Mouse (Mus musculus): ENCODE data around the gene Ank3.

Ank3 gene

GRCm38 (mm10) chr10:69536372-69537075 lies 138.0 kb downstream of the Ank3 start:
- no peak for DNase-seq (ENCODE audit: low spot score in 2 of 2)

DNA sequence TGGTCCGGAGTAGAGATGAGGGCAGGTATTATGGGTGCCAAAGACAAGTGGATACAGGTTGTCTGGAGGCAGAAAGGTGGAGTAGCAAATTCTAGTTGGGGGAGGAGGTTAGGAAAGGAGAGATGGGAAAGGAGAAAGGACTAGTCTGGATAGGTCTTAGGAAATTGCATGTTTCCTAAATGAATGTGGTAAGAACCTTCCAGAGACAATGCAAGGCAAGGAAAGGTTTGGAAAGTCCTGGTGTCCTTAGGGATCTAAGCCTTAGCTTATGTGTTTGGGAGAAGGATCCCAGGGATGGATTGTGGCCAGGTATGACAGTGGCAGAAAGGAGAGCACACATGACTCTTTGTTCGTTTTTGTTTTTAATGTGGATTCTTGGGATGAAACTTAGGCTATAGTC lies 139.7 kb downstream of the Ank3 start:
- no peak for DNase-seq (ENCODE audit: low spot score in 2 of 2)

DNA sequence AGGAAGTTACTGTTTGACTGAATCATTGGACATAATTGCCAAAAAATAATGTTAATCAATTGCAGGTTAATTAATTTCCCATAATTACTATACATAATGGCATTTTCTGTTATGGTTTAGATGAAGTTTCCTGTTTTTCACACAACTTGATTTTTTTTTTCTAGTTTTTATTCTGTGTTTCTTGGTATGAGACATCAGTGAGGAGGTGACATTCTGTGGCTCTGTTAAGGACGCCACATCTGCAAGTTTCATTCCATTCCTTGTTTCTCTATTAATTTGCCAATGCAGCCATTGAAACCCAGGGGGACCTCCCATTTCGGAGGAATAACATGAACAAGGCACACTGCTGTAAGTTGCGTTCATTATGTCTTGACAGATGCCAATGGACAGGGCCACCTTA lies 143.9 kb downstream of the Ank3 start:
- DNase-seq (ENCODE audit: low spot score in 2 of 2) = no peak

DNA sequence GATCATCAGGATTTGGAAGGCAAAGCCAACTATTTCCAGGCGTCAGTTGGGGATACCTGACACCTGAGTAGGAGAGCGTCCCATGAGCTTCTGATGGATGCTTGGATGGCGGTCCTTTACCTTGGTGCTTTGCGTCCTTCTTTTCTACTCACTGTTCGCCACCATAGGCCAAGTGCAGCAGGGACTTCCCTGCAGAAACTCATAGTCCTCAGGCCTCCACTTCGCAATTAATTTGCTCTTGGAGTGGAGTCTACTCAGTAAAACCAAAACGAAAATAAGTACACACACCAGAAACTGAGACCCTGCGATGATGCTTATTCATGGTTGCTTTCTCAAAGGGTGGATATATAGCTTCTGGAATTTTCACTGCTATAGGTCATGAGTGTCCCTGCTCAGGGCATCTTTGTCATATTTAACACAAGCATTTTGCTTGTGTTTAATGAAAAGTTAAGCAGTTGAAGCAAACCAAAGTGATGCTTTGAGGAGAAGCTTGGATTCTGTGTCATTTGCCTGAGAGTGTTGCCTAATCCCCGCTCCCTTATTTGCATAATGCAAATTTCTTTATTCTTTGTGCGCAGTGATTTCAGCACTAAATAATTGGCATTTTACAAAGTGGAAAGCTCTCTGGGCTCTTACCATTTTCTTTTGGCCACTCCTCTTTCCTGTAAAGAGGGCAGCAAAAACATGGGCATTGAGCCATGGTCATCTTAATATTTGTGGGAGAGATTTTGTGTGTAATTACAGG lies 145.5 kb downstream of the Ank3 start:
- no peak for DNase-seq (ENCODE audit: low spot score in 2 of 2)

GRCm38 (mm10) chr10:69544653-69545052 lies 146.1 kb downstream of the Ank3 start:
- no peak for DNase-seq (ENCODE audit: low spot score in 2 of 2)

GRCm38 (mm10) chr10:69545936-69546335 lies 147.4 kb downstream of the Ank3 start:
- no peak for DNase-seq (ENCODE audit: low spot score in 2 of 2)

DNA sequence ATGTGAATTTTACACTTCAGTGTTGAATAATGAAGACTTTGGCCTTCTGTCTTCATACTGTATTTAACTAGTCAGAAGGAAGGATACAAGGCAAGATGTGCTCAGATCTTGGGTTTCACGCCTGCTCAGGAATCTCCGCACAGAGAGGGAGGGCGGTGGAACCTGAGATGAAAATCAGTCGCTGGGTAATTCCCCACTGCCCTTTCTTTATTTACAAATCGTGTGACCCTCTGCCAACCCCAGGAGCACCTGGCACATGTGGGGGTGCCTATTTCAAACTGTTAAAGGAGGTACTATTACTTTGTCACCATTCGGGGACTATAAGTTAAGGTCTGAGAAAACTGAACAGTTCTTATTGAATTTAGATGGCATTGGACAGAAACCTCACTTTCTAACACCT lies 148.1 kb downstream of the Ank3 start:
- DNase-seq (ENCODE audit: low spot score in 2 of 2) = no peak

- DNase-seq (ENCODE audit: low spot score in 2 of 2) = no peak
Measured at GRCm38 (mm10) chr10:69548771-69549170, 150.2 kb downstream of the Ank3 start.

- no peak for DNase-seq (ENCODE audit: low spot score in 2 of 2)
Measured at GRCm38 (mm10) chr10:69549221-69549620, 150.6 kb downstream of the Ank3 start.

- no peak for DNase-seq (ENCODE audit: low spot score in 2 of 2)
Measured at GRCm38 (mm10) chr10:69550824-69551223, 152.3 kb downstream of the Ank3 start.

- no peak for DNase-seq (ENCODE audit: low spot score in 2 of 2)
Measured at GRCm38 (mm10) chr10:69553091-69553490, 154.5 kb downstream of the Ank3 start.

DNA sequence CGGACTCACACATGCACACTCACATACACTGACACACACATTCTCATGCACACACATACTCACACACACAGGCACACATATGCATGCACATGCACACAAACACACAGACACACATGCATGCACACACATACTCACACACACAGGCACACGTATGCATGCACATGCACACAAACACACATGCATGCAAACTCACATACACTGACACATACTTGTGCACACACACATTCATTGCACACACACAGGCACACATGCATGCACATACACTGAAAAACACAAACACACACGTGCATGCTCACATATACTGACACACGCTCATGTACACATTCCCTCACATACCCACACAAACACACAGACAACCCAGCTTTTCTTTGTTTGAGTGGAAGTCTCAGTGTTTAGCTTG lies 157.0 kb downstream of the Ank3 start:
- DNase-seq (ENCODE audit: low spot score in 2 of 2) = no peak

GRCm38 (mm10) chr10:69556278-69556677 lies 157.7 kb downstream of the Ank3 start:
- DNase-seq (ENCODE audit: low spot score in 2 of 2) = no peak

GRCm38 (mm10) chr10:69560237-69560636 lies 161.7 kb downstream of the Ank3 start:
- DNase-seq (ENCODE audit: low spot score in 2 of 2) = no peak

- DNase-seq (ENCODE audit: low spot score in 2 of 2) = no peak
Measured at GRCm38 (mm10) chr10:69562931-69563330, 164.4 kb downstream of the Ank3 start.

DNA sequence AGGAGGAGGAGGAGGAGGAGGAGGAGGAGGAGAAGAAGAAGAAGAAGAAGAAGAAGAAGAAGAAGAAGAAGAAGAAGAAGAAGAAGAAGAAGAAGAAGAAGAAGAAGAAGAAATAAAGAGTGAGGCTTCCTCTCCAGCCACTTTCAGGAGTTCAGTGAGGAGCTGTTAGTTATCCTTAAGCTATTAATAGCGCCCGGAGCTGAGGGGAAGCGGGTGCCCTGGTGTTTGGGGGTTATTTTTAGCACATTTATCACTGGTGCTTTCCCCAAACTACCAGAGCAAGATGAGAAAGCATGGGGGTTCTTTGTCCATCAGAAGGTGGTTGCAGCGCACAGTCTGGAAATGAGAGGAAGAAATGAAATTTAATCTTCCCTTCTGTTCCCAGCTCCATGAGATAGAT lies 166.5 kb downstream of the Ank3 start:
- DNase-seq (ENCODE audit: low spot score in 2 of 2) = no peak

- DNase-seq (ENCODE audit: low spot score in 2 of 2) = no peak
Measured at GRCm38 (mm10) chr10:69568976-69569375, 170.4 kb downstream of the Ank3 start.

GRCm38 (mm10) chr10:69569740-69570139 lies 171.2 kb downstream of the Ank3 start:
- no peak for DNase-seq (ENCODE audit: low spot score in 2 of 2)

DNA sequence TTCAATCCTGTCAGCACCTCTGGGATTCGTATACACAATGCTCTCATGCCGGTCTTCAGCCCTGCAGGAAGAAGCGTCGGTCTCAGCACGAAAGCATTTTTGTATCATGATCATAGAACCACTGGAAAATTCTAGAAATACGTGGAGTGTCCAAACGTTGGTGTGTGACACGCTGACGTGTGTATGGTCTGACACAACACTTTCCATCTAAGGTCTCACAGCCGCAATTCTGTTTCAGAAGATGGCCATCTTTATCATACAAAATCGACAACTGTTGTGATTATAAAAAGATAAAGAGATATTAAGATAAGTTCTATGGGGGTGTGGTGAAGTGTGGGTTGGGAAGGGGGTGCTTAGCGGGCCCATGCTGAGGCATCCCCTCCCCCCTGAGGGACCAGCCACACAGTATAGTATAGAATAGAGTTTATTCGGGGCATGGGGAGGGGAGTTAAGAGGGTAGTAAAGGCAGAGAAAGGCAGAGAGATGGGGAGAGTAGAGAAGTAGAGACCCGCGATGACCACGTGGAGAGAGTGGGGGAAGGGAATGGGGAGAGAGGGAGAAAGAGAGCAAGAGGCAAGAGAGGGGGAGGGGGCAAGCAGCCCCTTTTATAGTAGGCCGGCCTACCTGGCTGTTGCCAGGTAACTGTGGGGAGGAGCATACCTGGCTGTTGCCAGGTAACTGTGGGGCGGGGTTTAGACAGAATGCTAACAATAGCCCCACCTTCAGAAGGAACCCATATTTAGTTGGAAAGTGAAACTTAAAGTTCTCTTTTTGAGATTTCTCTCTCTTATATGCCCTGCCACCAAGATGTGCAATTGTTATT lies 172.1 kb downstream of the Ank3 start:
- no peak for DNase-seq (ENCODE audit: low spot score in 2 of 2)

DNA sequence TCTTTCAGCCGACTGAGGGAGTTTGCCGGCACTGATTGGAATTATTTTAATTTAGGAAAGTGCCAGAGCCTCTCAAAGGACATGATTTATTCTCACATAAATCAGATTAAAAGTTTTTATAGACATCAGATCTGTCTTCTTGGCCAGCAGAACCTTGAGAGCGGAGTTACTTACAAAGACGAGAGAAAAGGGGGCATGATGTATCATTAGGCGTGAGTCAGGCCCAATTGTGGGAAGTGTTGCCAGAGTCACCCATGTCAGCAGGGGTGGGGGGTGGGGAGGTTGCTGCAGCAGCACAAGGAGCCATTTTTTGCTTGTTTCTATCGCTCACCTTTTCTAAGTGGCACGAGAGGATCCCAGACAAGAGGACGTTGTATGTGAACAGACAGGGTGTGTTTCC lies 172.8 kb downstream of the Ank3 start:
- no peak for DNase-seq (ENCODE audit: low spot score in 2 of 2)

GRCm38 (mm10) chr10:69571972-69572371 lies 173.4 kb downstream of the Ank3 start:
- DNase-seq (ENCODE audit: low spot score in 2 of 2) = no peak

DNA sequence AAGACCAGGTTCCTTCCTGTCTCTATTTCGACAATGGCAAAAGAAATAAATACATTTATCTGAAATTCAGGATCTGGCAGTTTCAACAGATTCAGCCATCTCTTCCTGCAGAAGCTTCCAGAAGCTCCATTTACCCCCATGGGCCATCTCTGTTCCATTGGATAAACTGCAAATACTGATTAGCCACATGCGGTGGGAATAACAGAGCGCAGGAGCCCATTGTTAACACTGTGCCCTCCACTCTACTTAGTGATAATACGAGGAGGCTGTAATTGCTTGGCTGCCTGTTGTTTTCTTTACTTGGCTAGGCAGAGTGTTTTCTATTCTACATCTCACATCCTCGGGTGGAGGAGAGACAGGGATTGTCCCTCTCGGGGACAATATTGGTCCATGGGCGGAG lies 174.5 kb downstream of the Ank3 start:
- no peak for DNase-seq (ENCODE audit: low spot score in 2 of 2)

GRCm38 (mm10) chr10:69573746-69574145 lies 175.2 kb downstream of the Ank3 start:
- no peak for DNase-seq (ENCODE audit: low spot score in 2 of 2)

Data from spleen, postnatal 14 days (tissue).